Mouse (Mus musculus) v-Abl transformed pro-B cells (cell line): ENCODE measurements around the gene Gm20425.

Experiments
- in situ Hi-C, 2 experiments: fragments of 400-800 bp; cut with MboI; formaldehyde crosslinking; loops; one replicate each; pipeline ENCODE4 v1.15.1; 2025; ENCODE audit not compliant: unreplicated experiment in 2 of 2

Gm20425 gene

DNA sequence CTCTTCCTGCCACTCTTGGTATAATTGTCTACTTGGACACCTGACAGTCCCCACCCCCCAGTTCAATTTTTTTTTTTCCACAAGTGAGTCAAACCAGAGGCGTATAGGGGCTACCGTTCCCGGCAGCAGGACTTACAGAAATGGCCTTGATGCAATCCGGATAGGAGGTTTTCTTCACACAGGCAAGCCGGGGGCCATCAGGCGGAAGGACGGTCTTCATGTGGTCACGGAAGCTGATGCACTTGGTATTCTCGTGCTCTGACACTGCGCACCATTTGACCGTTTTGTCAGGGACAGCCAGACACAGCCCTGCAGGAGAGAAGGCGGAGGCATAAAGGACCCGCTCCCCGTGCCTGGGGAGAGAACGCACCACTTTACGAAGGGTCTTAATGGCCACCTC, 2.3 kb downstream of the Gm20425 start:
- in situ Hi-C loops: loop anchor here (5.0 to 10.0 kb wide), 6 partner anchors 65 to 770 kb away; partner anchors contain the start of gene Bfsp2 (in 1 of the 2)

DNA sequence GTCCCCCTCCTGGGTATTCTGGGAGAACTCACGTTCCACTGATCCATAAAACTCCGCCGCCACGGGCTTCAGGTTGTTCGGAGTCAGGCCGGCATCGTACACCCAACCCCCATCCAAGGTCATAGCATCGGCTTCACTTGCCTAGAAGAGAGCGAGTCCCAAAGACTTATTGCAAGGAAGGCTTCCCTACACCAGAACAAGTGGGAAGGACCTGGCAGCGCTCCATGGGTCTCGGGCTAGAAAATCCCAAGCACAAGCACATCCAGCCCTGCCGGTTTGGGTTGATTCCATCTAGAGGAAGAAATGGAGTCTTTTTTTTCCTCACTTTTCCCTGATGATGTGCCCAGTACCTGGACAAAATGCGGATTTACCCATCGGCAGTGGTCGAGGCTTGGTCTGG, 3.3 kb downstream of the Gm20425 start:
- in situ Hi-C loops: loop anchor here (5.0 to 10.0 kb wide), 6 partner anchors 65 to 770 kb away; partner anchors contain the start of gene Bfsp2 (in 1 of the 2)

DNA sequence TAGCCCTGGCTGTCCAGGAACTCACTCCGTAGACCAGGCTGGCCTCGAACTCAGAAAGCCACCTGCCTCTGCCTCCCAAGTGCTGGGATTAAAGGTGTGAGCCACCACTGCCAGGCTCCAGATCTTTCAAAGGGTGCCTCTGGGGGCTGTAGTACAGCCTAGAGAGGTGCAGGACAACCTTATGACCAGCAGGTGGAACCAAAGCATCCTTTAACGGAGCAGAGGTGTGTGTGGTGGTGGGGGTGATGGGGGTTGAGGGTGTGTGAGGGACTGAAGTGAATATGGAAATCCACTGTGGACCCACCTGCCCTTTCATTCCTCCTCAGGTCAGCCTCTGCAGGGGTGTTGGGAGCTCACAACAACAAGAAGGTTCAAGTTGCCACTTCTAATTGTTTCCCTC, 4.6 kb downstream of the Gm20425 start:
- in situ Hi-C loops: loop anchor here (5.0 to 10.0 kb wide), 6 partner anchors 67 to 772 kb away; partner anchors contain the start of gene Bfsp2 (in 1 of the 2)

DNA sequence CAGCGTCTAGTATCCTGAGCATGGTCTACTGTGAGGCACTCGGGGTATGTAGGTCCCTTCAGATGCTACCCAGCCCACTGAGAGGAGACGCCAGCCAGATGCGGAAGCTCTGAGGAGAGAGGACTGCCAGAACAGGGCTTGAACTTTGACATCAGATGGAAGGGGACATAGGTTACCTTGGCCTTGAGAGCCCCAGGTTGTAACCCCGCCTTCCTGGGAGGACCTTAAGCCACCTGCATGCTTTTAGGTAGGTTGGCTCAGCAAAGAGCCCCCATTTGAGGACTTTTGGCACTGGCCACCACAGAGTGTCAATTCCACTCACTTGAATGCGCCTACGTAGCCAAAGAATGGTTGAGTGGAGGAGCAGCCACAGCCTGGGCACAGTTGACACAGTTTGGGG, 5.4 kb downstream of the Gm20425 start:
- in situ Hi-C loops: loop anchor here (5.0 to 25.0 kb wide), 7 partner anchors 68 to 773 kb away; partner anchors contain the start of genes Anapc13 (in 1 of the 2), Bfsp2 (in 1 of the 2) and Cep63 (in 1 of the 2)

DNA sequence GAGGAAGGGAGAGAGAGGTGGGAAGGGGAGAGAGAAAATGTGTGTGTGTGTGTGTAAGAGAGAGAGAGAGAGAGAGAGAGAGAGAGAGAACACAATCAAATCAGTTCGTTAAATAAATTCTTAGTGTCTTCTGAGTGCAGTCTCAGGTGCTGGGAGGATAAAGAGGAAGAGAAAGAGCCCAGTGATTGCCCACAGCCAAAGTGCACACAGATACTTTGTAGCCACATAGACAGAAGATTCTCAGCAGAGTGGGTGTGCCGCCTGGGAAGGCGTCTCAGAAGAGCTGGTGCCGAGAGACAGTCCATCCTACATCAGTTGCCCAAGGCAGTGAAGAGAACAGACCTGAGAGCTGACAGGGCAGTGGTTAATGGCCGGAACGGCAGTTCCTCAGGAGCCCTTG, 15.8 kb downstream of the Gm20425 start:
- in situ Hi-C loops: loop anchor here (5.0 to 25.0 kb wide), 2 partner anchors 117 to 577 kb away; partner anchors contain the start of genes Anapc13 (in 1 of the 2) and Cep63 (in 1 of the 2)

DNA sequence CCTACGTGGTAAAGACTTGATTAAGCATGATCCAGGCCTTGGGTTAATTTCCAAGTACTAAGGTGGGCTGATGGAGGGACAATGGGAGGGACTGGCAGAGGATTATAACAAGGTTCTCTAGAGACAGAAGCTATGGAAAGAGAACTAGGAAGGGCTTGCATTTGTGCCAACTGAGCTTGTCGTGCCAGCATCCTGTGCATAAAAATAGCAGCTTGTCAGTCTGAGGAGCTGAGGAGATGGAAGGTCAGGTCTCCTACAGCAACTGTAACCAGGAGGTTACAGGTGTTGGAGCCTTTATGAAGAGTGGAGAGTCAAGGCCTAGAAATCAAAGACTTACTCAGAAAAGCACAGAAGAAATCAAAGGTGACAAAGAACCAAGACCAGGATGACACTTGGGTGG, 16.5 kb downstream of the Gm20425 start:
- in situ Hi-C loops: loop anchor here (5.0 to 25.0 kb wide), 2 partner anchors 116 to 576 kb away; partner anchors contain the start of genes Anapc13 (in 1 of the 2) and Cep63 (in 1 of the 2)

DNA sequence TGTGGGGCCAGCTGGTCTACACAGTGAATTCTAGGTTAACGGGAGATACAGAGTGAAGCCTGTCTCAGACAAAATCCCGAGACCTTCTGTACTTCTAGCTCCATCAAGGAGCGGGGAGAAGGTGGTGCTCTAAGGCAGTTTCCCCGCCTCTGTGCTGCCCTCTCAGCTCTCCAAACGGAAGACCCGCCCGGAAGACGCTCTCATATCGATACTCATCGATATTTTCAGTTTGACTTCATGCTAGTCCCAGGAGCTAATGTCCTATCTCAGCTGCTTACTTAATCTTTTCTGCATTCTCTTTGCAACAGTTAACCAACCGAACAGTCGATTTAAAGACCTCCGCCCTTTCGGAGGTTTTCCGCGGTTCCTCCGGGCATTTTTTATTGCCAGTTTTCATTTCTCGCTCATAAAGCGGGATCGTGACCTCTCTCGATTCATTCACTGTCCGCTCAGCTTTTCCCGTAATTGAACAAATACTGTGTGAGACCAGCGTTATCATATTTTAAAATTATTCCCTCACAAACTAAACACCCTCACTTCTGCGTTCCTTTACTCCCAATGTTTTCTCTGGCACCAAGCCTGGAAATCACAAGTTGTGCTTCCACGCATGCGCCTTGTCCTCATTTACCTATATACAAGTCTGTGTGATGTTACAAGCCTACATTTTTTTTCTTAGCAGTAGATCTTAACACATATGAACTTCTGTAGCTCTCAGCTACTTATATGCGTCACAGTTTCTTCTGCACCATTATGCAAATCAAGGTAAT, 17.3 kb downstream of the Gm20425 start:
- in situ Hi-C loops: loop anchor here (5.0 to 25.0 kb wide), 2 partner anchors 116 to 576 kb away; partner anchors contain the start of genes Anapc13 (in 1 of the 2) and Cep63 (in 1 of the 2)

DNA sequence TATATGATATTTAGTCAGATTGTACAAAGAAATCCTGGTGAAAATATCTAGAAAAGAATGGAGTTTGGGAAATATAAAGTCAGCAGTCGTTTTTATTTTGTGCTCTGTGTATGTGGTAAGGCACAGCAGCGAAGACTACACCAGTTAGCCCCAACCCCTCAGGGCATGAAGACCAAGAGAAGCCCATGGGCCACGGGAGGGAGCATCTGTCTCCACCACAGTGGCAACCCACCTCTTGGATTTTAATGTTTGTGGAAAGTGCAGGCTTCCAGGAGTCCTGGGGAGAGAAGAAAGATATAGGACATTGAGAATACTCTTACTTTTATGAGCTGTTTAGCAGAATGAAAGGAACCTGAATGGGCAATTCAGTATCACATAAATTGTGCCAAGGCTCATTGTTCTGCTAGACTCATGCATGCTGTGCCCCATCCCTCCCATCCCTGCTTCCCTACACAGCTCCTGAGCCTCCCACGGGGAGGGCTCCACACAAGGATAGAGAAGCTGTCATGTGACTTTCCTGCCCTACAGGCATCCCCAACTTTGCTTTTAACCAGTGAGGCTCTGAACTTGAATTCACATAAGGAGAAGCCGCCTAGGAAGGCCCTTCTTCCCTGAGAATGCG, 21.2 kb downstream of the Gm20425 start:
- in situ Hi-C loops: loop anchor here in 1 of 2 experiments (25.0 kb wide), 1 partner anchor 572 kb away; the partner anchor contains the start of genes Anapc13 and Cep63

DNA sequence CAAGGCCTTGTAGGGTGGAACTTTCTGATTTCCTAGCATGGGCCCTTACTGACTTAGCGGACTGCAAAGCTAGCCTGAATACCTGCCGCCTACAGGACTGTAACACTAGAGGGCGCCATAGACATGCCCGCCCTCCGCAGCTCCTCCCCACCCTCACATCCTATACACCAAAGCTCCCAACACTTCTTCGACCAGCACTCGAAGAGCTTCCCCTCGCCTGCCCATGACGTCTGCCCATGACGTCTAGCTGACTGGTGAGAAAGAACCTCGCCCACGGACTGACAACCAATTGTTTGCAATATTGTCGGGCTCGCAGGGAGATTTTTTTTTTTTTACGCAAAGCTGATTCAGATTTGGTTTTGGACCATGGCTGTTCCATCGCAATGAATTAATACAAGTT, 22.3 kb downstream of the Gm20425 start:
- in situ Hi-C loops: loop anchor here in 1 of 2 experiments (25.0 kb wide), 1 partner anchor 571 kb away; the partner anchor contains the start of genes Anapc13 and Cep63

DNA sequence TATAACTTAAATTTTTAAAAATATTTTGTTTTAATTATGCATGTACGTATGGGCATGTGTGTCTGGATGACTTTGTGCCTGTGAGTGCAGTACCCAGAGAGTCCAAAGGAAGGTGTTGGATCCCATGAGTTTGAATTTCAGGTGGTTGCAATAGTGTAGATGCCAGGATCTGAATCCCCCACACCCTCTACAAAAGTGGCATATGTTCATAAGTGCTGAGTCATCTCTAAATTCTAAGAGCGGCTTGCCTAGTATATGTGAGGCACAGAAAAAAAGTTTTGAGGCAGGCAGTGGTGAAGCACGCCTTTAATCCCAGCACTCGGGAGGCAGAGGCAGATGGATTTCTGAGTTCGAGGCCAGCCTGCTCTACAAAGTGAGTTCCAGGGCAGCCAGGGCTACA, 24.3 kb downstream of the Gm20425 start:
- in situ Hi-C loops: loop anchor here in 1 of 2 experiments (25.0 kb wide), 1 partner anchor 568 kb away; the partner anchor contains the start of genes Anapc13 and Cep63

DNA sequence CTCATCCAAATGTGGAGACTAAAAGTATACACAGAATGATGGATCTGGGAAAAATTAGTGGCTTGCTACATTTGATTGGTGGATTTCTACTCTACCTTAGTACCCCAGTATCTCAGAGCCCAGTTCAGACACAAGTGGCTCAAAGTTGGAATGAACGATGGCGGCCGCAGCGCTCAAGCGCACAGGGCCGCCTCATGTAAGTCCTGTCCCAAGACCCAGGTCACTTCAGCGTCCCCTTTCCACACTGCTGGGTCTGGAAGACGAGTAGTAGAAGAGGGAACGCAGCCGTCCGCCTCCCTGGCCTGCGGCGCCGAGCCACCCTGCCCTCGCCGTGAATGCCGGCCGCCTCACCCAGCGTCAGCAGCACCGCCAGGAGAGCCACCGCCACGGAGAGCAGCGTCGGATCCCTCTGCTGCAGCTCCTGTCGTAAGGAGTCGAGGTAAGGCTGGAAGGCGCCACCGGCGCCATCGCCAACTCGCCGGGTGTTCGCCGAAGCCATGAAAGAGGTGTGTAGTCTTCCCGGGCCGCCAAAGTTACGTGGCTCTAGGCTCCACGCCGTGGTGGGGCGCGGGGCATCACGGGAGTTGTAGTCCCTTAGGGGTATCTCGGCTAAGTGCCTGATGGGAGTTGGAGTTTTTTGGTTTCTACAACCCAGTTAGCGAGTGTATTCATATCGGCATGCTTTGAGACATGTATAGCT, 28.4 kb downstream of the Gm20425 start, which contains the start of gene Srprb:
TSS of gene Srprb (minus strand) at position 577 of the 700 bp plus-strand sequence.
- in situ Hi-C loops: loop anchor here in 1 of 2 experiments (25.0 kb wide), 1 partner anchor 564 kb away; the partner anchor contains the start of genes Anapc13 and Cep63

DNA sequence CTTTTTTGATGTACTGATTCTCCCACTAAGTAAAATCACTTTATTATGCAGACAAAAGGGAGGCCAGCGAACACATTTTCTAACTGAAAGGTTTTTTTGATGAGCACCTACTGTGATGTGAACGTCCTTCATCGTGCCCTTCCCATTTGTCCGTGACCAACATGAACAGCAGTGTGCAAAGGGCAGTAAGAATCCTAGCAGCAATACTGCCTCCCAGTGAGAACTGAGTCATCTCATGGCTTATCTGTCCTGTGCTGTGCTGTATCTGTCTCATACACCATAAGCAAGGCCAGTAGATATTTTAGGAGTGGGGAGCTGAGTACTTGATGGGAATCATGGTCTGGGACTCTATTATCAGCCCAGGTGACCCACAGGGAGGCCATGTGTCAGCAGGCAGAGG, 41.7 kb downstream of the Gm20425 start:
- in situ Hi-C loops: loop anchor here in 1 of 2 experiments (25.0 kb wide), 1 partner anchor 551 kb away; the partner anchor contains the start of genes Anapc13 and Cep63

DNA sequence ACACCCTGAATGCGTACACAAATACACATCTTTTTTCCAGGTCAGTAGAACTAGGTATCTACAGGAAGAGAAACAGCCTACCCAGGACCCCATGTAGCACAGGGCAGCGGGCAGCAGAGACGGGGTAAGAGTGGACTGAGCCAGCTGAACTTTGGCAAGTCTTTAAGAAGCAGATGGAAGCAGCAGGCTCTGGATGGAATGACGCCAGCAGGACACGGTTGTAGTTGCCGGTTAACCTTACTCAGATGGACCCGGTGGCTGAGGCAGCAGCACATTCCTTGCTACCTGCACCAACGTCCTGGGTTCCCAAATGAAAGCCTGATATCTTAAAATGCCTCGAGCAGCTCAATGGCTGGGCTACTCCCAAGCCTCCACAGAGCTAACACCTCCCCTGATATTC, 43.4 kb downstream of the Gm20425 start:
- in situ Hi-C loops: loop anchor here in 1 of 2 experiments (25.0 kb wide), 1 partner anchor 549 kb away; the partner anchor contains the start of genes Anapc13 and Cep63

DNA sequence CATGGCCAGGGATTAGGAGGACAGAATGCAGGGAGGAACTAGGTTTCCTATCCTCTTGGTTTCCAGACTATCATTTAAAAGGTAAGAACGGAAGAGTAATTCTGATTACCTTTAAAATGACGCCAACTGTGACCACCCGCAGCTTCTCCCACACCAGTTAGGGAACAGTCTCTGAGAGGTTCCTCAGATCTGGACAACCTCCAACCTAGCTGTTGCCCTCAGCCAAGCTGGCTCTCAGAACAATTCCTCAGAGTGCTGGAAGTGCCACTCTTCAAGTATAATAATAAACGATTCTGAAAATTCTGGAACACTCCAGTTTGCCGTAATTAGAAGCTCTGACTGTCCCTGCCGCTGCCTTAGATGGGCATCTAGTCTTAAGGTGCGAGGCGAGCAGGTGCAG, 44.2 kb downstream of the Gm20425 start:
- in situ Hi-C loops: loop anchor here in 1 of 2 experiments (25.0 kb wide), 1 partner anchor 549 kb away; the partner anchor contains the start of genes Anapc13 and Cep63

DNA sequence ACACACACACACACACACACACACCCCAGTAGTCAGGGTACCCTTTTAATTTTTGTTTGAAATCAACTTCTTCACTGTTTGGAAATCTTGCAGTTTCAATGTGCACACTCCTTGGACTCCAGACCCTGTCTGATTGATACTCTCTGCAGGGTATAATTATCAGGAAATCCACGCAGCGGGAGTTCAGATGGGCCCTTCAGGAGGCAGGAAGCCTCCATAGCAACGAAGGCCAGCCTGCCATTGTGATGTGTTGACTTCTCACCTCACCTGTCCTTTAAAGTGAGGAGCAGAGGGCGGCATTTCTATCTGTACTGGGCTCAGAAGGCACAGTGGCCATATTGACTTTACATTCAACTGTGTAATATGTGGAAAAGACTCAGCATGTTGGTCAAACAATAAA, 45.3 kb downstream of the Gm20425 start:
- in situ Hi-C loops: loop anchor here in 1 of 2 experiments (25.0 kb wide), 1 partner anchor 548 kb away; the partner anchor contains the start of genes Anapc13 and Cep63

DNA sequence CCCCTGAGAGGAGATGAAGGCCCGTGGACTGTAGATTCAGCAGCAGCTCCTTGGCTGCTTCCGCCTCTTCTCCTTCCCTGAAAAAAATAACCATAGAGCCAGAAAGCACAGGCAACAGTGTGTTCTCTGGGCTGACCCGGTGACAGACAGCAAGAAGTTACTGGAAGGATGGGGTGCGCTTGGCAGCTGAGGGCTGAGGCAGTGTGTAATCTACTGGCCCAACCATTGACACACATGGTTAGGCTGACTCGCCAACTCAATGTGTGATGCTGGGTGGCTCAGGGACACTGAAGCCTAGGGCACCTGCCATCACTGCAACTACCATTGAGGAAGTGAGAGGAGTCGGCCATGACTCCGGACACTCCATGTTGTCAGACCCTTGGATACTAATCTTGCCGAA, 48.2 kb downstream of the Gm20425 start:
- in situ Hi-C loops: loop anchor here in 1 of 2 experiments (25.0 kb wide), 1 partner anchor 545 kb away; the partner anchor contains the start of genes Anapc13 and Cep63

DNA sequence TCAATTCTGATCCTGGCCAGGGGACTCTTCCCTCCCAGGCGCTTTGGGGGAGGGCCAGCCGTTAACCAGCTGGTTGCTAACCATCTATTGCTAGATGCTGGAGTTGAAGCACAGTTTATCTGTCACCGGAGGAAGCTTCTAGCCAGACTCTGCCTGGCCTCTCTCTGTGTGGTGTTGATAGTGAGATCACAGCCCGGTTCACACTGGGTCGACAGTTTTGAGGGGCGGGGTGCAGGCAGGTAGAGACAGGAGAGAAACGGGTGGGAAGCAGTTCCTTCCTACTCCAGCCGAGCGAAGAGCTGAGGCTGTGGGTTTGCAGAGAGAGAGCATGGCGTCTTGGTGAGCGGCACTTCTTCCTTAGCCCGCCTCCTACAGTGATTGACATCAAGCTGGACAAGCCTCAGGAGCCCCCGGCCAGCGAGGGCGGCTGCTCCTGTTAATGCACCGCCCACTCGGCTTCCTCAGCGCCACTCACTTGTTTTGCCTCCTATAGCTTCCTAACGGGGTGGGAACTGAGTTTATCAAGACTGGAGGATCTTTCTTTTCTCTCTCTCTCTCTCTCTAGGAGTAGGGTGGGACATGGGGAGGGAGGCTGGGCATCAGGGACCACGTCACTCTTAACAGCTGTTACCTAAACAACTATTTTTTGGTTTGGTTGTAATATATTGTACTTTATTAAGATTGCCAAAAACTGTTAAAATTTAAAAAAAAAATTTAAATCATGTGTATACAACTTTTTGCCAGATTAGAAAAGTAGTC, 49.1 kb downstream of the Gm20425 start:
- in situ Hi-C loops: loop anchor here in 1 of 2 experiments (25.0 kb wide), 1 partner anchor 544 kb away; the partner anchor contains the start of genes Anapc13 and Cep63

DNA sequence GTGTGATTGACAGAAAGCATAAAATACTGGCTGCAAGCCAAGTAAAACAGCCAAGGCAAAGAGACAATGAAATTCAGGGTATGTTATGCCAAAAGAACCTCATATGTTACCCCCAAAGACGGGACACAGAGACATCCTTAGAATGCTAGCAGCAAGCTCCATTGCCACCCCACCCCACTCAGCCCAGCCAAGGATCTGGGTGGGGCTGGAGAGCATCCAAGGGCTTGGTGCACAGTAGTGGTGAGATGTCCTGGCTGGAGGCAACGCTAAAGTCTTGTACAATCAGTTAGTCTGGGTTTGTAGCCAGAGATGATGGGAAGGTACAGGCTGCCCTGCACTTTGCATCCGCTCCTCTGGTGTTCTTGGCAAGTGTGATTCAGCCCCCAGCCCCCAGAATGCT, 49.8 kb downstream of the Gm20425 start:
- in situ Hi-C loops: loop anchor here in 1 of 2 experiments (25.0 kb wide), 1 partner anchor 543 kb away; the partner anchor contains the start of genes Anapc13 and Cep63
